Mouse (Mus musculus): ENCODE results near the gene Tepsin. TPM values are rescaled to one million over a fixed set of nuclear protein-coding genes. Genes with fewer than 3 reads are reported as not detected.

The Tepsin gene
- polyA plus RNA-seq, 1 experiment, result 20.2 TPM

DNA sequence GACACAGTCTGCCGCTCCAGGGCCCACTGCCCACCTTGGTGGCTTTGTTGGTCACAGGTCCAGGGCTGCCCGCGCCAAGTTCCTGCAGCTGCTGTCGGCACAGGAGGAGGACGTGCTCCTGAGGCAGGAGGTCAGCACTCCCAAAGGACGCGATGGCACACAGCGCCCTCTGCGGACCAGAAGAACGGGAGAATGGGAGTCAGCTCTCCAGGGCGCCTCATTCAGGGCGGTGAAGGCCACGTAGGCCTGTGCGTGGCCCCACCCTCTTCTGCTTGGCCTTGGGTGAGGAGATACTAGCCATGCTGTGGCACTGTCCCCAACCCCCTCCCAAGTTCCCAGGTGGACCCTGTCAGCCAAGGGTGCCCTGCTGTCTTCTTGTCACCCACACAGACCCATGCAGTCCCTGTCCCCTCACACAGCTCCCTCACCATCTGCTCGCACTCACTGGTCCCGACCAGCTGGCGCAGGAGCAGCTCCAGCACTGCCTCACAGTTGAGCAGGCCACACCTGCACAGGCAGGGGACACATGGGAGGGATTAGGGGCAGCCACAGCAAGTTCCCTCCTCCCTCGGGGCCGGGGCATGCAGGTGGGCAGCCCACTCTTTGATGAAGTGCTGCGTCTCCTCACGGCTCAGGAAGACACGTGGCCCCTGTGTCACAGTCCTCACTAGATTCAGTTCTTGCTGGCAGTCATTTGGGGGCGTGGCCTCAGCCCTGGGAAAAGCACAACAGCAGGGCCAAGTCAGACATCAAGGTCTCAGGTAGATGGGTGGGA is 5.5 kb downstream of the Tepsin start:
- TF ChIP-seq CTCF (IDR thresholded peaks at IDR 0.05; ENCODE audit: low read depth, low read length) (no peak), POLR2A (IDR thresholded peaks at IDR 0.05; ENCODE audit: borderline replicate concordance, low read depth, low read length) (no peak)
- Histone ChIP-seq H3K27ac (ENCODE audit: insufficient read depth, low read depth, low read length) (no peak overlapping the region), H3K4me1 (ENCODE audit: control insufficient read depth, insufficient read depth, low read length) (peaks cover 5% of the 10 kb centered on the region), H3K4me3 (ENCODE audit: insufficient read depth, low read length) (no peak overlapping the region)

GRCm38 (mm10) chr11:120090661-120091060 is 7.9 kb downstream of the Tepsin start:
- H3K4me1 ChIP-seq (ENCODE audit: control insufficient read depth, insufficient read depth, low read length), result peaks cover 7% of the 10 kb centered on the region; the same call in 1 of the 2 replicates
- H3K4me3 ChIP-seq (ENCODE audit: insufficient read depth, low read length), result no peak overlapping the region
- H3K27ac ChIP-seq (ENCODE audit: insufficient read depth, low read depth, low read length), result no peak overlapping the region
- TF ChIP-seq POLR2A (IDR thresholded peaks at IDR 0.05; ENCODE audit: borderline replicate concordance, low read depth, low read length), result no peak
- TF ChIP-seq CTCF (IDR thresholded peaks at IDR 0.05; ENCODE audit: low read depth, low read length), result no peak

DNA sequence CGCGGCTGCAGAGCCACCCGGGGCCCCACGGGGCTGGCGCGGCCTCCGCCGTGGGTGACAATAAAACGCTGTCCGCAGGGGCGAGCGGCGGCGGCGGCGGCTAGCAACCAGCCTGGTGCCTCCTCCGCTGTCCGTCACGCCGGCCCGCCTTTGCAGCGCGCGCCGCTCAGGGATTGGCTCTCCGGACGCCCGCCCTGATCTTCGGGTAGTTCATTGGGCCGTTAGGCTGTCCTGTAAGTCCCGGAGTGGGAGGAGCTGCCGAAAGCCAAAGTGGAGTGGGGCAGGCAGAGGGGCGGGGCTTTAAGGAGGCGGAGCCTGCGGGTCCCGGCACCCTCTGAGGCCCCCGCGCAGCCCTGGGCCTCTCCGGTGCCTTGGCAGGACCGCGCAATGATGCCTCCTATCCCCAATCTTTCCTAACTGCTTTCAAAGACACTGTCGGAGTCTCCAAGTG is 11.8 kb downstream of the Tepsin start, which contains the start of gene Cep131:
Gene Cep131 (minus strand): TSS at position 126 of the 451 bp plus-strand sequence.
- Histone ChIP-seq H3K27ac (ENCODE audit: insufficient read depth, low read depth, low read length) (no peak within 1 kb of the TSS), H3K4me3 (ENCODE audit: insufficient read depth, low read length) (peak within 1 kb of the TSS; percentile 90), H3K4me1 (ENCODE audit: control insufficient read depth, insufficient read depth, low read length) (peaks cover 14% of the 10 kb centered on the region)
- no peak for TF ChIP-seq POLR2A (IDR thresholded peaks at IDR 0.05; ENCODE audit: borderline replicate concordance, low read depth, low read length)
- no peak for TF ChIP-seq CTCF (IDR thresholded peaks at IDR 0.05; ENCODE audit: low read depth, low read length)

DNA sequence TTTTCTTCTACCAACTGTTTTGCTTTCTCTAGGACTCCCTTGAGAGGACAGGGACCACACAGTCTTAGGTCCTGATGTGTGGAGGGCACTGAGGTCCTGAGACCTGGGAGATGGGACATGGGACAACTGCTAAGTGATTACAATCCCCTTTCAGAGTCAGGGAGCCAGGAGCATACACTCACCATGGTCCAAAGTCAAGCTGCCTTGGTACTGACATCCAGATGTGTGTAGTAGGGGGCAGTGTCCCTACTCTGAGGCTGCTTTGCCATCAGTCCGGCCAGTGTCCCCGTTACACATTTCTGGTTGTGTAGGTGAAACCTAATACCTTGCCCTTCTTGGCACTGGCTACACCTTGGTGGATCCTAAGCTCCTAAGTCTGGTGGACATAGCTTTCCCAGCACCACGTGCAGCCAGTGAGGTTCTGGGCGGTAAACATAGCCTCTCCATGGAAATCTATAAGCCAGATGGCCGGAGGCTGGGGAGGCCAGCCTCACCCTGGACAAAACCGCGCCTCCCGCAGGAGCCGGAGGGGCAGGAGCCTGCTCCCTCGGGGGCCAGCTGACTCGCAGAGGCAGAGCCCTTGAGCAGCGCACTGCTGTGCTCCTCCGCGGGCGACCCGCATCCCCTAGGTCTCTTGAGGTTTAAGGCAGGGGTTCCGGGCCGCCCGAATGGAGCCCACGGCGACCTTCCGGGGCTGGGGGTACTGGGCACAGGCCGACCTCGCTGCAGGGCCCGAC is 12.5 kb downstream of the Tepsin start:
- Histone ChIP-seq H3K4me1 (ENCODE audit: control insufficient read depth, insufficient read depth, low read length) (peaks cover 14% of the 10 kb centered on the region), H3K27ac (ENCODE audit: insufficient read depth, low read depth, low read length) (no peak overlapping the region), H3K4me3 (ENCODE audit: insufficient read depth, low read length) (peak overlapping the region; percentile 90)
- TF ChIP-seq POLR2A (IDR thresholded peaks at IDR 0.05; ENCODE audit: borderline replicate concordance, low read depth, low read length) (no peak), CTCF (IDR thresholded peaks at IDR 0.05; ENCODE audit: low read depth, low read length) (no peak)

- Histone ChIP-seq H3K4me1 (ENCODE audit: control insufficient read depth, insufficient read depth, low read length) (peaks cover 4% of the 10 kb centered on the region), H3K27ac (ENCODE audit: insufficient read depth, low read depth, low read length) (no peak overlapping the region), H3K4me3 (ENCODE audit: insufficient read depth, low read length) (no peak overlapping the region)
- TF ChIP-seq CTCF (IDR thresholded peaks at IDR 0.05; ENCODE audit: low read depth, low read length) (no peak), POLR2A (IDR thresholded peaks at IDR 0.05; ENCODE audit: borderline replicate concordance, low read depth, low read length) (no peak)
Observed at GRCm38 (mm10) chr11:120080282-120080681, 18.2 kb downstream of the Tepsin start.

GRCm38 (mm10) chr11:120076191-120076590 is 22.3 kb downstream of the Tepsin start:
- no peak overlapping the region for H3K4me3 ChIP-seq (ENCODE audit: insufficient read depth, low read length)
- no peak overlapping the region for H3K27ac ChIP-seq (ENCODE audit: insufficient read depth, low read depth, low read length)
- no peak for TF ChIP-seq POLR2A (IDR thresholded peaks at IDR 0.05; ENCODE audit: borderline replicate concordance, low read depth, low read length)
- TF ChIP-seq CTCF (IDR thresholded peaks at IDR 0.05; ENCODE audit: low read depth, low read length), result no peak
- peaks cover 7% of the 10 kb centered on the region for H3K4me1 ChIP-seq (ENCODE audit: control insufficient read depth, insufficient read depth, low read length)

- Histone ChIP-seq H3K4me1 (ENCODE audit: control insufficient read depth, insufficient read depth, low read length) (peaks cover 13% of the 10 kb centered on the region), H3K27ac (ENCODE audit: insufficient read depth, low read depth, low read length) (no peak overlapping the region), H3K4me3 (ENCODE audit: insufficient read depth, low read length) (no peak overlapping the region)
- no peak for TF ChIP-seq CTCF (IDR thresholded peaks at IDR 0.05; ENCODE audit: low read depth, low read length)
- no peak for TF ChIP-seq POLR2A (IDR thresholded peaks at IDR 0.05; ENCODE audit: borderline replicate concordance, low read depth, low read length)
Observed at GRCm38 (mm10) chr11:120072986-120073647, 25.4 kb downstream of the Tepsin start.

DNA sequence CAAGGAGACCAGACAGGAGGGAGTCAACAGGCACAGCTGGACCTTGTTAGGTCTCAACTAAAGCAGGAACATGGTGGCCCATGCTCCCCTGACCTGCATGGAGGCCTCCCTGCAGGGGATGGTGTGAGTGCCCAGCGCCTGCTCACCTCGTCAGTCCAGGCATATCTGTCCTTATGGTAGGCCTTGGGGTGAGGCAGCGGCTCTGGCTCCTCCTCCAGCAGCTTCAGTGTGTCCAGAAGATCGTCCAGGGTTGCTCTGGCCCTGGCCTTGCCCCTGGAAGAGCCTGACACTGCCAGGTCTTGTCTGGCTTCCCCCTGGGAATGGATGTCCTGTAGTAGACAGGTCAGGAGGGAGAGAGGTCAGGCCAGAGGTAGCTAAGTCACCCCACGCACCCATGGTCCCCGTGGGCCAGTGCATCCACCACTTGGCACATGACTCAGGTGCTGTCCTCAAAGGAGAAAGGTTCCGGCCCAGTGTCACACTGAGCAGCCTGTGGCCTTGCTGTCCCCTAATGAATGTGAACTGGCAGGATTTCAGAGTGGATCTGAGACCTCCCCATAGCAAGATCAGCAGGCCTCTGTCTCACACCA is 26.7 kb downstream of the Tepsin start:
- H3K27ac ChIP-seq (ENCODE audit: insufficient read depth, low read depth, low read length), result no peak overlapping the region
- H3K4me3 ChIP-seq (ENCODE audit: insufficient read depth, low read length), result no peak overlapping the region
- TF ChIP-seq POLR2A (IDR thresholded peaks at IDR 0.05; ENCODE audit: borderline replicate concordance, low read depth, low read length) (no peak), CTCF (IDR thresholded peaks at IDR 0.05; ENCODE audit: low read depth, low read length) (no peak)
- H3K4me1 ChIP-seq (ENCODE audit: control insufficient read depth, insufficient read depth, low read length), result peaks cover 13% of the 10 kb centered on the region

DNA sequence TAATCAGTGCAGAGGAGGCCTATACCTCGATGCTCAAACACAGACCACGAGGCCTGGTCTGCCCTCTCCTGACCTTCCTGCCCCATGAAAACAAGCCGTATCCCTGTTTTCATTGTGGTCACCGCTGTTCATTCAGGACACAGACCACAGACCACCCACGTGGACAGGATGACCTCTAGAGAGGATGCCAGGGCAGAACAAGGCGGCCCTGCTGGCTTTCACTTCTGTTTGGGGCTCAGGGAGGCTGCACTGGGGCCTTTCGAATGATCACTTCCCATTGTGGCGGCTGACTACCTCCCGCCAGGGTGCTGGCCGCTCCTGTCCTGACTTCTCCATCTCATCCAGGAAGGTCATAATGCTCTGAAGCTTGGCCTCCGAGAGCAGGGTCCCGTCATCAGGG is 27.5 kb downstream of the Tepsin start:
- Histone ChIP-seq H3K4me3 (ENCODE audit: insufficient read depth, low read length) (no peak overlapping the region), H3K4me1 (ENCODE audit: control insufficient read depth, insufficient read depth, low read length) (peaks cover 13% of the 10 kb centered on the region), H3K27ac (ENCODE audit: insufficient read depth, low read depth, low read length) (no peak overlapping the region)
- TF ChIP-seq CTCF (IDR thresholded peaks at IDR 0.05; ENCODE audit: low read depth, low read length) (no peak), POLR2A (IDR thresholded peaks at IDR 0.05; ENCODE audit: borderline replicate concordance, low read depth, low read length) (no peak)

Data from bone marrow macrophage, adult 2 months (primary cell).